Mouse (Mus musculus) cerebellum, adult 18-20 months (tissue): ENCODE measurements around the gene Gm10720.
"Not testable (repeated sequence)": the region's sequence is repeated elsewhere in the genome, so short reads cannot be mapped to it uniquely, and the experiment has no call there.

Experiments
- DNase-seq, 2 experiments: peaks; one replicate each; pipeline ENCODE4 v3.0.0; 2021

Gm10720 gene

DNA sequence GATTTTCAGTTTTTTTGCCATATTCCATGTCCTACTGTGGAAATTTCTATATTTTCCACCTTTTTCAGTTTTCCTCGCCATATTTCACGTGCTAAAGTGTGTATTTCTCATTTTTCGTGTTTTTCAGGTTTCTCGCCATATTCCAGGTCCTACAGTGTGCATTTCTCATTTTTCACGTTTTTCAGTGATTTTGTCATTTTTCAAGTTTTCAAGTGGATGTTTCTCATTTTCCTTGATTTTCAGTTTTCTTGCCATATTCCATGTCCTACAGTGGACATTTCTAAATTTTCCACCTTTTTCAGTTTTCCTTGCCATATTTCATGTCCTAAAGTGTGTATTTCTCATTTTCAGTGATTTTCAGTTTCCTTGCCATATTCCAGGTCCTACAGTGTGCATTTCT lies 10.7 kb downstream of the Gm10720 start:
- DNase-seq = not testable (repeated sequence)

DNA sequence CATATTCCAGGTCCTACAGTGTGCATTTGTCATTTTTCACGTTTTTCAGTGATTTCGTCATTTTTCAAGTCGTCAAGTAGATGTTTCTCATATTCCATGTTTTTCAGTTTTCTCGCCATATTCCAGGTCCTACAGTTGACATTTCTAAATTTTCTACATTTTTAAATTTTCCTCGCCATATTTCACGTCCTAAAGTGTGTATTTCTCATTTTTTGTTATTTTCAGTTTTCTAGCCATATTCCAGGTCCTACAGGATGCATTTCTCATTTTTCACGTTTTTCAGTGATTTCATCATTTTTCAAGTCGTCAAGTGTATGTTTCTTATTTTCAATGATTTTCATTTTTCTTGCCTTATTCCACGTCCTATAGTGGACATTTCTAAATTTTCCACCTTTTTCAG lies 11.3 kb downstream of the Gm10720 start:
- DNase-seq = not testable (repeated sequence)

DNA sequence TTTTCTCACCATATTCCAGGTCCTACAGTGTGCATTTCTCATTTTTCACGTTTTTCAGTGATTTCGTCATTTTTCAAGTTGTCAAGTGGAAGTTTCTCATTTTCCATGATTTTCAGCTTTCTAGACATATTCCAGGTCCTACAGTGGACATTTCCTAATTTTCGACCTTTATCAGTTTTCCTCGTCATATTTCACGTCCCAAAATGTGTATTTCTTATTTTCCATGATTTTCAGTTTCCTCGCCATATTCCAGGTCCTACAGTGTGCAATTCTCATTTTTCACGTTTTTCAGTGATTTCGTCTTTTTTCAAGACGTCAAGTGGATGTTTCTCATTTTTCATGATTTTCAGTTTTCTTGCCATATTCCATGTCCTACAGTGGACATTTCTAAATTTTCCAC lies 11.7 kb downstream of the Gm10720 start:
- not testable (repeated sequence) for DNase-seq

DNA sequence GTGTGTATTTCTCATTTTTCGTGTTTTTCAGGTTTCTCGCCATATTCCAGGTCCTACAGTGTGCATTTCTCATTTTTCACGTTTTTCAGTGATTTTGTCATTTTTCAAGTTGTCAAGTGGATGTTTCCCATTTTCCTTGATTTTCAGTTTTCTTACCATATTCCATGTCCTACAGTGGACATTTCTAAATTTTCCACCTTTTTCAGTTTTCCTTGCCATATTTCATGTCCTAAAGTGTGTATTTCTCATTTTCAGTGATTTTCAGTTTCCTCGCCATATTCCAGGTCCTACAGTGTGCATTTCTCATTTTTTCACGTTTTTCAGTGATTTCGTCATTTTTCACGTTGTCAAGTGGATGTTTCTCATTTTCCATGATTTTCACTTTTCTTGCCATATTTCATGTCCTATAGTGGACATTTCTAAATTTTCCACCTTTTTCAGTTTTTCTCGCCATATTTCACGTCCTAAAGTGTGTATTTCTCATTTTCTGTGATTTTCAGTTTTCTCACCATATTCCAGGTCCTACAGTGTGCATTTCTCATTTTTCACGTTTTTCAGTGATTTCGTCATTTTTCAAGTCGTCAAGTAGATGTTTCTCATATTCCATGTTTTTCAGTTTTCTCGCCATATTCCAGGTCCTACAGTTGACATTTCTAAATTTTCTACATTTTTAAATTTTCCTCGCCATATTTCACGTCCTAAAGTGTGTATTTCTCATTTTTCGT lies 14.0 kb downstream of the Gm10720 start:
- DNase-seq = peak; percentile 1 to 7

DNA sequence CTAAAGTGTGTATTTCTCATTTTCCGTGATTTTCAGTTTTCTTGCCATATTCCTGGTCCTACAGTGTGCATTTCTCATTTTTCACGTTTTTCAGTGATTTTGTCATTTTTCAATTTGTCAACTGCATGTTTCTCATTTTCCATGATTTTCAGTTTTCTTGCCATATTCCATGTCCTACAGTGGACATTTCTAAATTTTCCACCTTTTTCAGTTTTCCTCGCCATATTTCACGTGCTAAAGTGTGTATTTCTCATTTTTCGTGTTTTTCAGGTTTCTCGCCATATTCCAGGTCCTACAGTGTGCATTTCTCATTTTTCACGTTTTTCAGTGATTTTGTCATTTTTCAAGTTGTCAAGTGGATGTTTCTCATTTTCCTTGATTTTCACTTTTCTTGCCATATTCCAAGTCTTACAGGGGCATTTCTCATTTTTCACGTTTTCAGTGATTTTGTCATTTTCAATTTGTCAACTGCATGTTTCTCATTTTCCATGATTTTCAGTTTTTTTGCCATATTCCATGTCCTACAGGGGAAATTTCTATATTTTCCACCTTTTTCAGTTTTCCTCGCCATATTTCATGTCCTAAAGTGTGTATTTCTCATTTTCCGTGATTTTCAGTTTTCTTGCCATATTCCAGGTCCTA lies 15.3 kb downstream of the Gm10720 start:
- DNase-seq = not testable (repeated sequence)

DNA sequence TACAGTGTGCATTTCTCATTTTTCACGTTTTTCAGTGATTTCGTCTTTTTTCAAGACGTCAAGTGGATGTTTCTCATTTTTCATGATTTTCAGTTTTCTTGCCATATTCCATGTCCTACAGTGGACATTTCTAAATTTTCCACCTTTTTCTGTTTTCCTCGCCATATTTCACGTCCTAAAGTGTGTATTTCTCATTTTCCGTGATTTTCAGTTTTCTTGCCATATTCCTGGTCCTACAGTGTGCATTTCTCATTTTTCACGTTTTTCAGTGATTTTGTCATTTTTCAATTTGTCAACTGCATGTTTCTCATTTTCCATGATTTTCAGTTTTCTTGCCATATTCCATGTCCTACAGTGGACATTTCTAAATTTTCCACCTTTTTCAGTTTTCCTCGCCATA lies 18.8 kb downstream of the Gm10720 start, which contains the start of gene Gm17535:
Gene Gm17535 (plus strand): TSS at position 301 of the 400 bp plus-strand sequence.
- DNase-seq = not testable (repeated sequence)

DNA sequence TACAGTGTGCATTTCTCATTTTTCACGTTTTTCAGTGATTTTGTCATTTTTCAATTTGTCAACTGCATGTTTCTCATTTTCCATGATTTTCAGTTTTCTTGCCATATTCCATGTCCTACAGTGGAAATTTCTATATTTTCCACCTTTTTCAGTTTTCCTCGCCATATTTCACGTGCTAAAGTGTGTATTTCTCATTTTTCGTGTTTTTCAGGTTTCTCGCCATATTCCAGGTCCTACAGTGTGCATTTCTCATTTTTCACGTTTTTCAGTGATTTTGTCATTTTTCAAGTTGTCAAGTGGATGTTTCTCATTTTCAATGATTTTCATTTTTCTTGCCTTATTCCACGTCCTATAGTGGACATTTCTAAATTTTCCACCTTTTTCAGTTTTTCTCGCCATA lies 21.1 kb downstream of the Gm10720 start, which contains the start of gene Gm10715:
Gene Gm10715 (plus strand): TSS at position 301 of the 400 bp plus-strand sequence.
- not testable (repeated sequence) for DNase-seq

DNA sequence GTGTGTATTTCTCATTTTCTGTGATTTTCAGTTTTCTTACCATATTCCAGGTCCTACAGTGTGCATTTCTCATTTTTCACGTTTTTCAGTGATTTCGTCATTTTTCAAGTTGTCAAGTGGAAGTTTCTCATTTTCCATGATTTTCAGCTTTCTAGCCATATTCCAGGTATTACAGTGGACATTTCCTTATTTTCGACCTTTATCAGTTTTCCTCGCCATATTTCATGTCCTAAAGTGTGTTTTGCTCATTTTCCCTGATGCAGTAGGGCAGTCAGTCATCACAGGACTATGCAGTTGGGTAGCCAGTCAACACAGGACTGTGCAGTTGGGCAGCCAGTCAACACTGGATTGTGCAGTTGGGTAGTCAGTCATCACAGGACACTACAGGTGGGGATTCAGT lies 22.7 kb downstream of the Gm10720 start:
- DNase-seq = not testable (repeated sequence)
